Comparison of ENCODE assay signal across 19 mouse cellular contexts in the genomic region with DNA sequence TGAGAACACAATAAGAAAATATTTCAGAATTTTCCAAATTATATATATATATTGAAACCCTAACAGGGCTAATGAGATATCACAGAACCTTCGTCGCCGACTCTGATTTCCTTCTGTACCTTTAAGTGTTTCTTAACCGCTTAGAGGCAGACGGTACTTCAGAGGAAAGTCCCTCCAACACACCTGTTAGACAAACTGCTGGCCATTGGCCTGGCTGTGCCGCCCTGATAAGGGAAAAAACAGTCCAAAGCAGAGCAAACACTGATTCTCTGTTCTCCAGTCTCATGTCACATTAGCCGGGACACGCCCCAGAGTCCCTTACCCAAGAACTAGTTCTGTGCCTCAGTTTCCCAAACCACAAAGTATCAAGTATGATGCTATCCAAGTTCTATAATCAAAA. TPM values are rescaled to one million over a fixed set of nuclear protein-coding genes. Genes with fewer than 3 reads are reported as not detected.
DNase-seq lines count a peak whose midpoint lies in the region; ATAC-seq and TF ChIP-seq lines count a peak whose summit lies in the region.
"Had no signal": no experiment of that assay in that cellular context is flagged by ENCODE, and none has a peak within 500 bp of the region (broad histone marks: within the 10 kb centered on the region; RNA-seq: fewer than 3 reads in every experiment).

No protein-coding gene starts in this region.

- ATAC-seq in hindbrain, postnatal 0 days: no peak
- no peak for ATAC-seq in hindbrain, embryonic 16.5 days
- ATAC-seq in intestine, embryonic 16.5 days: no peak
- ATAC-seq in lung, postnatal 0 days: no peak
- 0 out of 2 replicates have a peak, but pooled peaks have one; percentile 38 for ATAC-seq in stomach, postnatal 0 days (ENCODE audit: low FRiP score, low TSS enrichment)
- ATAC-seq: forebrain, embryonic 15.5 days; liver, embryonic 12.5 days had no signal

- peak overlapping the region; percentile 99; the same call in 1 of the 2 replicates for H3K4me2 ChIP-seq in hindbrain, postnatal 0 days (ENCODE audit: low read depth, low read length)
- H3K4me2 ChIP-seq in hindbrain, embryonic 16.5 days (ENCODE audit: low read length): no peak overlapping the region
- H3K4me2 ChIP-seq in intestine, embryonic 16.5 days (ENCODE audit: low read depth, low read length): peak overlapping the region; percentile 94
- peak overlapping the region; percentile 89 for H3K4me2 ChIP-seq in lung, postnatal 0 days (replicated peaks; ENCODE audit: low read depth, low read length)
- H3K4me2 ChIP-seq in stomach, postnatal 0 days (replicated peaks; ENCODE audit: low read depth): peak overlapping the region; percentile 91
- H3K4me2 ChIP-seq: liver, embryonic 12.5 days had no signal

- no peak for TF ChIP-seq EP300 in lung, postnatal 0 days (IDR thresholded peaks at IDR 0.05)
- TF ChIP-seq EP300 in stomach, postnatal 0 days (optimal IDR thresholded peaks at IDR 0.05): no peak

- no peaks in the 10 kb centered on the region for H3K4me1 ChIP-seq in hindbrain, postnatal 0 days (ENCODE audit: insufficient read depth, low read length)
- H3K4me1 ChIP-seq in hindbrain, embryonic 16.5 days (ENCODE audit: control insufficient read depth, insufficient read depth, low read depth, low read length): peaks cover 5% of the 10 kb centered on the region
- peaks cover 18% of the 10 kb centered on the region for H3K4me1 ChIP-seq in intestine, embryonic 16.5 days (ENCODE audit: control insufficient read depth, insufficient read depth, low read length)
- no peaks in the 10 kb centered on the region for H3K4me1 ChIP-seq in lung, postnatal 0 days (ENCODE audit: insufficient read depth, low read depth, low read length)
- no peaks in the 10 kb centered on the region for H3K4me1 ChIP-seq in stomach, postnatal 0 days (replicated peaks; ENCODE audit: control insufficient read depth, insufficient read depth)

- no peaks in the 10 kb centered on the region for H3K36me3 ChIP-seq in hindbrain, postnatal 0 days (ENCODE audit: insufficient read depth, low read length)
- no peaks in the 10 kb centered on the region for H3K36me3 ChIP-seq in hindbrain, embryonic 16.5 days (ENCODE audit: control insufficient read depth, insufficient read depth, low read length)
- H3K36me3 ChIP-seq in intestine, embryonic 16.5 days (ENCODE audit: control insufficient read depth, insufficient read depth, low read length): no peaks in the 10 kb centered on the region
- no peaks in the 10 kb centered on the region for H3K36me3 ChIP-seq in lung, postnatal 0 days (ENCODE audit: insufficient read depth, low read length)
- H3K36me3 ChIP-seq in stomach, postnatal 0 days (ENCODE audit: control insufficient read depth, insufficient read depth, low read length): no peaks in the 10 kb centered on the region
- H3K36me3 ChIP-seq: embryonic facial prominence, embryonic 15.5 days; forebrain, embryonic 15.5 days; heart, embryonic 10.5 days; limb, embryonic 13.5 days; liver, embryonic 12.5 days; midbrain, embryonic 15.5 days had no signal

- no peak overlapping the region for H3K9ac ChIP-seq in hindbrain, postnatal 0 days (replicated peaks; ENCODE audit: low read length)
- H3K9ac ChIP-seq in hindbrain, embryonic 16.5 days (ENCODE audit: low read depth, low read length): no peak overlapping the region
- no peak overlapping the region for H3K9ac ChIP-seq in intestine, embryonic 16.5 days (ENCODE audit: low read depth, low read length)
- H3K9ac ChIP-seq in lung, postnatal 0 days (replicated peaks; ENCODE audit: low read depth): no peak overlapping the region
- no peak overlapping the region for H3K9ac ChIP-seq in stomach, postnatal 0 days (ENCODE audit: low read length)
- H3K9ac ChIP-seq: embryonic facial prominence, embryonic 15.5 days; forebrain, embryonic 15.5 days; limb, embryonic 13.5 days; liver, embryonic 12.5 days; midbrain, embryonic 15.5 days had no signal

- 93% methylated on average over 8 of the region's 8 CpGs for WGBS in hindbrain, postnatal 0 days
- 93% methylated on average over 8 of the region's 8 CpGs for WGBS in hindbrain, embryonic 16.5 days
- WGBS in intestine, embryonic 16.5 days: 66% methylated on average over 8 of the region's 8 CpGs
- 60% methylated on average over 8 of the region's 8 CpGs for WGBS in lung, postnatal 0 days
- 59% methylated on average over 8 of the region's 8 CpGs for WGBS in stomach, postnatal 0 days

- no peak for DNase-seq in hindbrain, postnatal 0 days (ENCODE audit: low spot score)
- DNase-seq in lung, postnatal 0 days (ENCODE audit: low spot score): peak; percentile 56
- peak; percentile 71 for DNase-seq in stomach, postnatal 0 days (ENCODE audit: low spot score)
- DNase-seq in frontal cortex, postnatal 14 days (ENCODE audit: low spot score in 2 of 2): no peak
- DNase-seq in kidney, postnatal 25 days: no peak
- DNase-seq: adrenal gland, postnatal 25 days; cerebellum, adult 9-11 months; gastrocnemius, postnatal 36 days; heart, postnatal 10 days; layer of hippocampus, adult 9-11 months; thymus, adult 2 months had no signal

- H3K4me3 ChIP-seq in hindbrain, postnatal 0 days (ENCODE audit: low read length): no peak overlapping the region
- no peak overlapping the region for H3K4me3 ChIP-seq in hindbrain, embryonic 16.5 days (ENCODE audit: low read length)
- peak overlapping the region; percentile 71; the same call in 1 of the 2 replicates for H3K4me3 ChIP-seq in intestine, embryonic 16.5 days (ENCODE audit: low read length)
- H3K4me3 ChIP-seq in lung, postnatal 0 days (ENCODE audit: low read depth, low read length): peak overlapping the region; percentile 54
- H3K4me3 ChIP-seq in stomach, postnatal 0 days (ENCODE audit: low read depth, low read length): no peak overlapping the region
- H3K4me3 ChIP-seq: liver, embryonic 12.5 days had no signal

- no peak overlapping the region for H3K27ac ChIP-seq in hindbrain, postnatal 0 days
- H3K27ac ChIP-seq in hindbrain, embryonic 16.5 days (ENCODE audit: low read depth, low read length): no peak overlapping the region
- H3K27ac ChIP-seq in intestine, embryonic 16.5 days (ENCODE audit: low read length): peak overlapping the region; percentile 28; the same call in 1 of the 2 replicates
- H3K27ac ChIP-seq in lung, postnatal 0 days (ENCODE audit: low read length): peak overlapping the region; percentile 87
- H3K27ac ChIP-seq in stomach, postnatal 0 days (replicated peaks): no peak overlapping the region
- H3K27ac ChIP-seq: embryonic facial prominence, embryonic 15.5 days; forebrain, embryonic 15.5 days; heart, embryonic 10.5 days; limb, embryonic 13.5 days; liver, embryonic 12.5 days; midbrain, embryonic 15.5 days had no signal

- no peaks in the 10 kb centered on the region for H3K27me3 ChIP-seq in hindbrain, postnatal 0 days (ENCODE audit: insufficient read depth, low read length)
- no peaks in the 10 kb centered on the region for H3K27me3 ChIP-seq in hindbrain, embryonic 16.5 days (replicated peaks; ENCODE audit: control insufficient read depth, insufficient read depth, low read length)
- no peaks in the 10 kb centered on the region for H3K27me3 ChIP-seq in intestine, embryonic 16.5 days (replicated peaks; ENCODE audit: control insufficient read depth, insufficient read depth, low read length)
- no peaks in the 10 kb centered on the region for H3K27me3 ChIP-seq in lung, postnatal 0 days (replicated peaks; ENCODE audit: insufficient read depth, low read length)
- H3K27me3 ChIP-seq in stomach, postnatal 0 days (ENCODE audit: control insufficient read depth, insufficient read depth, low read length): no peaks in the 10 kb centered on the region

- H3K9me3 ChIP-seq in hindbrain, postnatal 0 days (ENCODE audit: low read length): no peaks in the 10 kb centered on the region
- no peaks in the 10 kb centered on the region for H3K9me3 ChIP-seq in hindbrain, embryonic 16.5 days (ENCODE audit: control insufficient read depth, low read length)
- H3K9me3 ChIP-seq in intestine, embryonic 16.5 days (ENCODE audit: control insufficient read depth, low read length): no peaks in the 10 kb centered on the region
- no peaks in the 10 kb centered on the region for H3K9me3 ChIP-seq in lung, postnatal 0 days (ENCODE audit: low read length)
- H3K9me3 ChIP-seq in stomach, postnatal 0 days (ENCODE audit: control insufficient read depth, low read length): no peaks in the 10 kb centered on the region
- H3K9me3 ChIP-seq: embryonic facial prominence, embryonic 15.5 days; forebrain, embryonic 15.5 days; heart, embryonic 10.5 days; limb, embryonic 13.5 days; liver, embryonic 12.5 days; midbrain, embryonic 15.5 days had no signal

- no peak for TF ChIP-seq CTCF in hindbrain, postnatal 0 days (IDR thresholded peaks at IDR 0.05; ENCODE audit: low read depth)
- TF ChIP-seq CTCF in lung, postnatal 0 days (IDR thresholded peaks at IDR 0.05): no peak
- TF ChIP-seq CTCF in stomach, postnatal 0 days (IDR thresholded peaks at IDR 0.05; ENCODE audit: low read depth): no peak

RNA-seq across cellular contexts. Expression of a gene that starts 1.9 kb away (rescaled TPM):
- total RNA-seq in hindbrain, postnatal 0 days (2014; rRNA removed): 21.9 and 29.9 TPM in 2 replicates
- 28.4 and 29.2 TPM in 2 replicates for polyA plus RNA-seq in hindbrain, postnatal 0 days (2015; fragmentation: Nextera tagmentation; extraction: Ambion mirVana)
- 30.6 and 33.0 TPM in 2 replicates for polyA plus RNA-seq in hindbrain, embryonic 16.5 days (2015; fragmentation: Nextera tagmentation; extraction: Ambion mirVana)
- polyA plus RNA-seq in intestine, embryonic 16.5 days (2015; fragmentation: Nextera tagmentation; extraction: Ambion mirVana): 14.2 and 15.1 TPM in 2 replicates
- polyA plus RNA-seq in lung, postnatal 0 days (2015; fragmentation: Nextera tagmentation; extraction: Ambion mirVana): 42.9 and 53.0 TPM in 2 replicates
- polyA plus RNA-seq in stomach, postnatal 0 days (2015; fragmentation: Nextera tagmentation; extraction: Ambion mirVana): 23.1 and 23.8 TPM in 2 replicates

RNA-seq across cellular contexts. Expression of a gene that starts 58.5 kb away (rescaled TPM):
- total RNA-seq in hindbrain, postnatal 0 days (2014; rRNA removed): 18.0 and 22.6 TPM in 2 replicates
- polyA plus RNA-seq in hindbrain, postnatal 0 days (2015; fragmentation: Nextera tagmentation; extraction: Ambion mirVana): 22.6 and 23.1 TPM in 2 replicates
- 27.0 and 32.2 TPM in 2 replicates for polyA plus RNA-seq in hindbrain, embryonic 16.5 days (2015; fragmentation: Nextera tagmentation; extraction: Ambion mirVana)
- polyA plus RNA-seq in intestine, embryonic 16.5 days (2015; fragmentation: Nextera tagmentation; extraction: Ambion mirVana): 29.7 and 30.8 TPM in 2 replicates
- polyA plus RNA-seq in lung, postnatal 0 days (2015; fragmentation: Nextera tagmentation; extraction: Ambion mirVana): 8.4 and 8.7 TPM in 2 replicates
- 9.5 and 9.6 TPM in 2 replicates for polyA plus RNA-seq in stomach, postnatal 0 days (2015; fragmentation: Nextera tagmentation; extraction: Ambion mirVana)

RNA-seq across cellular contexts. Expression of a gene that starts 58.5 kb away (rescaled TPM):
- total RNA-seq in hindbrain, postnatal 0 days (2014; rRNA removed): 65.6 and 66.8 TPM in 2 replicates
- 79.7 and 80.3 TPM in 2 replicates for polyA plus RNA-seq in hindbrain, postnatal 0 days (2015; fragmentation: Nextera tagmentation; extraction: Ambion mirVana)
- 62.8 and 63.9 TPM in 2 replicates for polyA plus RNA-seq in hindbrain, embryonic 16.5 days (2015; fragmentation: Nextera tagmentation; extraction: Ambion mirVana)
- 17.2 and 17.8 TPM in 2 replicates for polyA plus RNA-seq in intestine, embryonic 16.5 days (2015; fragmentation: Nextera tagmentation; extraction: Ambion mirVana)
- 22.1 and 24.2 TPM in 2 replicates for polyA plus RNA-seq in lung, postnatal 0 days (2015; fragmentation: Nextera tagmentation; extraction: Ambion mirVana)
- polyA plus RNA-seq in stomach, postnatal 0 days (2015; fragmentation: Nextera tagmentation; extraction: Ambion mirVana): 20.5 and 20.6 TPM in 2 replicates

Comparison
In these comparisons a context has a peak if more than half of its experiments do, and no peak if none do; other contexts are left out.
1. DNase-seq: peak in lung, postnatal 0 days (single experiment) and stomach, postnatal 0 days (single experiment); none in hindbrain, postnatal 0 days (single experiment), frontal cortex, postnatal 14 days (0 of 2) and kidney, postnatal 25 days (0 of 2).
2. H3K27ac ChIP-seq: peak in intestine, embryonic 16.5 days (single experiment) and lung, postnatal 0 days (single experiment); none in hindbrain, postnatal 0 days (single experiment), hindbrain, embryonic 16.5 days (single experiment) and stomach, postnatal 0 days (single experiment).
3. H3K4me3 ChIP-seq: peak in intestine, embryonic 16.5 days (single experiment) and lung, postnatal 0 days (single experiment); none in hindbrain, postnatal 0 days (single experiment), hindbrain, embryonic 16.5 days (single experiment) and stomach, postnatal 0 days (single experiment).